Mouse (Mus musculus) kidney, embryonic 15.5 days (tissue): ENCODE results near the gene Ptprj. TPM values are rescaled to one million over a fixed set of nuclear protein-coding genes. Genes with fewer than 3 reads are reported as not detected.

Experiments
- ATAC-seq: fragments of 200-750 bp; cut with Nextera tagmentation; replicated peaks from 2 replicates; pipeline ENCODE4 v1.8.0; 2017; ENCODE audit warnings: moderate TSS enrichment; ENCODE audit not compliant: low FRiP score
- H3K27ac ChIP-seq: fragments of 300-500 bp; sonication (generic); 2 replicates; pipeline ENCODE4 v1.5.1; 2015; ENCODE audit warnings: mild to moderate bottlenecking, inconsistent platforms
- H3K27me3 ChIP-seq: fragments of 300-500 bp; sonication (generic); 2 replicates; pipeline ENCODE4 v1.6.1; 2015; ENCODE audit warnings: inconsistent platforms
- H3K36me3 ChIP-seq: fragments of 300-500 bp; sonication (generic); 2 replicates; pipeline ENCODE4 v1.6.1; 2015; ENCODE audit warnings: inconsistent platforms
- H3K4me1 ChIP-seq: fragments of 300-500 bp; sonication (generic); 2 replicates; pipeline ENCODE4 v1.6.1; 2015; ENCODE audit warnings: inconsistent platforms
- H3K4me2 ChIP-seq: fragments of 300-500 bp; sonication (generic); 2 replicates; pipeline ENCODE4 v1.6.1; 2015; ENCODE audit warnings: moderate library complexity, mild to moderate bottlenecking, inconsistent platforms
- H3K4me3 ChIP-seq: fragments of 300-500 bp; sonication (generic); replicated peaks from 2 replicates; pipeline ENCODE4 v1.5.1; 2015; ENCODE audit warnings: mild to moderate bottlenecking, inconsistent platforms
- H3K9ac ChIP-seq: fragments of 300-500 bp; sonication (generic); 2 replicates; pipeline ENCODE4 v1.6.1; 2015; ENCODE audit warnings: mild to moderate bottlenecking, inconsistent platforms
- H3K9me3 ChIP-seq: fragments of 300-500 bp; sonication (generic); replicated peaks from 2 replicates; pipeline ENCODE4 v1.6.1; 2016; ENCODE audit warnings: inconsistent platforms
- WGBS: fragments of 180-500 bp; shearing (Covaris S2); methylation state at CpG from one replicate; pipeline ENCODE4 v1.1.7; 2015; ENCODE audit warnings: mixed read lengths; 5-methylcytosine and 5-hydroxymethylcytosine counted together
- polyA plus RNA-seq: library from polyadenylated mRNA; unstranded; fragments of >200 nt; fragmentation: Nextera tagmentation; extraction: Ambion mirVana; gene quantifications from 2 replicates; pipeline ENCODE4 v1.2.1, GENCODE M21; 2015

Gene Ptprj
- polyA plus RNA-seq, 1 experiment from 2014 or later = 6.5 TPM

DNA sequence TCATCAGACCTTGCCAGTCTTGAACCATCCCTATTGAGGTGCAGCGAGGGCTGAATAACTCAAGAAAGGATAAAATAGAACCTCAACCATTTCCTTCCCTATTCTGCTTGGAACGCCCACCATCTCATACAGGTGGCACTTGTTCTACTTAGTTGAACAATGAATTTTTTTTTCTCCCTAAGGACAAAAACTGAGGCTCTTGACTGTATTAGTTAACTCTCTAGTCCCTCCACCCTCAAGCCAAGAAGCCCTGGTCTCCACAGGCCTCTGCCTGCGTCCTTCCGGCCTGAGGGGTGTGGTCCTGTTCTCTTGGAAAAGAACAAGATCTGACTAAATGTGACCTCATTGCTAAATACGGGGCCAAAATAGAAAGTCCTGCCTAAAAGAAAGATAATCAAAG is 48.4 kb downstream of the Ptprj start:
- no peaks in the 10 kb centered on the region for H3K27me3 ChIP-seq
- H3K36me3 ChIP-seq = no peaks in the 10 kb centered on the region
- 83% methylated on average over 5 of the region's 5 CpGs for WGBS
- no peaks in the 10 kb centered on the region for H3K9me3 ChIP-seq
- no peak overlapping the region for H3K27ac ChIP-seq
- no peak overlapping the region for H3K4me3 ChIP-seq
- no peak overlapping the region for H3K4me2 ChIP-seq
- H3K4me1 ChIP-seq = peaks cover 34% of the 10 kb centered on the region
- H3K9ac ChIP-seq = no peak overlapping the region
- no peak for ATAC-seq

DNA sequence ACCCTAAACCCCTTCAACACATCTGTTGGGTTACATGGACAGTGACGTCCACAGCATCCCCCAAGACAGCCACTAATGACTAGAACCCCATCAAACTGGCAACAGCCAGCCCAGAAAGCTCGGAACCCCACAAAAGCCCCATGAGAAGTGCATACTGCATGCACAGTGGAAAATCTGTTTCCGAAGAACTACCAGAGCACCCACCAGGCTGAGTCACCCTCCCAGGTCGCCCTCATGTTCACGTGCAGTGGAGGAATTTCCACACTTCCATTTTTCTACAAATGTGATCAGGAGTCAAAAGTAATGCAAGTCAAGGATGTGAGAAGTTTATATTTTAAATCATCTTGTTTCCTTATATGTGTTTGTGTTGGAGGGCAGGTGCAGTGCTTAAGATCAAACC is 52.3 kb downstream of the Ptprj start:
- Histone ChIP-seq H3K27ac (no peak overlapping the region), H3K4me3 (no peak overlapping the region), H3K27me3 (no peaks in the 10 kb centered on the region), H3K9me3 (no peaks in the 10 kb centered on the region), H3K4me1 (peaks cover 37% of the 10 kb centered on the region), H3K36me3 (no peaks in the 10 kb centered on the region), H3K4me2 (no peak overlapping the region), H3K9ac (no peak overlapping the region)
- WGBS = 92% methylated on average over 5 of the region's 5 CpGs
- ATAC-seq = no peak

DNA sequence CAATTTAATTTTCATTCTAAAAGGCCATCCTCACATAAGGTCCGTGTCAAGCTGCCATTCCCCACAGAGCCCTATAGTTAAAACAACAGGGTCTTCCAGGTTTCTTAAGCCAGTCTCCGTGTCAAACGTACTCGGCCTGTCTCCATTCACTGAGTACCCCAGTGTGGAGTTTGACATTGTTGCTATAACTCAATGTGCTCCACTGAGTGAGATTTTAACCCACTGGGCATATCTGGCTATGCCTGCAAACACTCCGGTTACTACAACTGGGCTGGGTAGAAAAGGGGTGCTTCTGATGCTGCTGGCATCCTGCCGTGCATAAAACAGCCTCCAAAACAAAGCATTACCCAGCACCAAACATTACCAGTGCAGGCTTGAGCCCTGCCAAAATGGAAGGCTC is 53.5 kb downstream of the Ptprj start:
- Histone ChIP-seq H3K27me3 (no peaks in the 10 kb centered on the region), H3K4me1 (peaks cover 37% of the 10 kb centered on the region), H3K4me2 (no peak overlapping the region), H3K9ac (no peak overlapping the region), H3K4me3 (no peak overlapping the region), H3K27ac (peak overlapping the region; percentile 76), H3K9me3 (no peaks in the 10 kb centered on the region), H3K36me3 (no peaks in the 10 kb centered on the region)
- ATAC-seq = no peak
- 52% methylated on average over 6 of the region's 6 CpGs for WGBS

DNA sequence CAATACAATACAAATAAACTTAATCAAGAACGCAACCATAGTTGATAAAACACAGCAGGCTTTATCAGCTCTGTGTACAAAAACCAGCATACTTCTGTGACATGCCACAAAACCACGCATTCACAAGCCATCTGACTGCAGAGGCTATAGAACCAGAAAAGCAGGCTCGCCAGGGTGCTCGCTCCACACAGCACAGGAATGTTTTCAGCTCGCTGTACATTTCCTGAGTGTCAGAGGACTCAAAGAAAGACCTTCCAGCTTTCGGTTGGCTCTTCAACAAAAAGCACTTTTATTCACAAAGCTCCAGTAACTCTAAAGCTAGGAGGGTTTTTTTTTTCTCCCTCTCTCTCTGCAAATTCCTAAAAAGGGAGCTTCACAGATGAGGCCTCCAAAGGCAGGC is 53.9 kb downstream of the Ptprj start:
- WGBS = 44% methylated on average over 6 of the region's 6 CpGs
- Histone ChIP-seq H3K4me3 (no peak overlapping the region), H3K27me3 (no peaks in the 10 kb centered on the region), H3K4me1 (peaks cover 36% of the 10 kb centered on the region), H3K27ac (peak overlapping the region; percentile 76), H3K9ac (no peak overlapping the region), H3K9me3 (no peaks in the 10 kb centered on the region), H3K4me2 (no peak overlapping the region), H3K36me3 (no peaks in the 10 kb centered on the region)
- no peak for ATAC-seq

DNA sequence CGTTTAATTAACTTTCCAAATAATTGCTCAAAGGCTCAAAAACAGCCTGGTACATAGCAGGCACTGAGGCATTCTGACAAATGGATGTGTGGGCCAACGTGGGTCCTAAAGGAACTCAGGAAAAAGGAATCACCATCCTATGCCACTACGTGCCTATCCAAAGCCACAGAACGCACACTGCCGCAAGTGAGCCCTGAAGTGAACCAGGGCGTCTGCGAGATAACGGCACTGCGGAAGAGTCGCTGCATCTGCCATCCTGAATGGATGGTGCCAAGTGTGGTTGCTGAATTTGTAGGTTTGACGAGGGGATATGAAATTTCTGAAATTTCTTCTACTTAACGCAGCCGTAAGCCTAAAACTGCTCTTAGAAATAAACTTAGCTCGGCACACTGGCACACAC is 54.6 kb downstream of the Ptprj start:
- no peak overlapping the region for H3K4me3 ChIP-seq
- no peak for ATAC-seq
- H3K27ac ChIP-seq = no peak overlapping the region
- no peak overlapping the region for H3K9ac ChIP-seq
- peaks cover 29% of the 10 kb centered on the region for H3K4me1 ChIP-seq
- 85% methylated on average over 14 of the region's 14 CpGs for WGBS
- no peaks in the 10 kb centered on the region for H3K9me3 ChIP-seq
- no peaks in the 10 kb centered on the region for H3K27me3 ChIP-seq
- no peaks in the 10 kb centered on the region for H3K36me3 ChIP-seq
- no peak overlapping the region for H3K4me2 ChIP-seq

DNA sequence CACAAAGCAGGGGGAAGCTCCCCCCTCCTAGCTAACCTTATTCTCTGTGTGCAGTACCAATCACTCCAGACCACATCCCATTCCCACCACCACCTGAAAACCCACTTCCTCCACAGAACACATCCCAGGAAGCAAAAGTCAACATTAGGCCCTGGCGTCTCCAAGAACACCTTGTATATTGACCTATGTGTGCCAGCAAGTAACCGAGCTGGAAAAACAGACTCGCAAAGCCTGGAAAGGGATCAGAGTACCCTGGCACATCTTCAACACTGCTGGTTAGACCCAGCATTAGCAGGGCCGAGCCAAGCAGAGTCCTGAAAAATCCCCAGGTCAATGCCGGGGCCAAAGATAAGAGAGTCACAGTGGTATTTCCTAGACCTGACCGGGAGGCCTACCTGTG is 58.0 kb downstream of the Ptprj start:
- Histone ChIP-seq H3K27ac (no peak overlapping the region), H3K27me3 (no peaks in the 10 kb centered on the region), H3K9me3 (no peaks in the 10 kb centered on the region), H3K36me3 (no peaks in the 10 kb centered on the region), H3K9ac (no peak overlapping the region), H3K4me1 (peaks cover 31% of the 10 kb centered on the region), H3K4me2 (no peak overlapping the region), H3K4me3 (no peak overlapping the region)
- ATAC-seq = no peak
- WGBS = 85% methylated on average over 6 of the region's 6 CpGs

DNA sequence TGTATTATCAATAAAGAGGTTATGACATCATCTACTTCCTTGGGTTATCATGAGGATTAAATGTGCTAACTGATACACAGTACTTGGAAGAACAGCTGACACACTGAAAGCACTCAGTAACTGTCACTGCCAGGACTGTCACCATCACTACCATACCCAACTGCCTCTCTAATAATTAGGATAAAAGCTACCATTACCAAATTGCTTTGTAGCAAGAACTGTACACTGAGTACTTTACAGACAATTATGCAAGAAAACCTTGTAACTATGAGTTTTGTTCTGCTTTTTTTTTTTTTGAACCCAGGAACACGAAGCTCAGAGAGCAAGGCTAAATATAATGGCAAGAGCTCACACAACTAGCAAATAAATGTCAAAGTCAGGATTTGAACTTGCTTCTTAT is 58.5 kb downstream of the Ptprj start:
- no peak overlapping the region for H3K4me2 ChIP-seq
- no peak overlapping the region for H3K4me3 ChIP-seq
- H3K9me3 ChIP-seq = no peaks in the 10 kb centered on the region
- no peak overlapping the region for H3K27ac ChIP-seq
- 74% methylated on average over 1 of the region's 1 CpGs for WGBS
- H3K27me3 ChIP-seq = no peaks in the 10 kb centered on the region
- no peak overlapping the region for H3K9ac ChIP-seq
- peaks cover 33% of the 10 kb centered on the region for H3K4me1 ChIP-seq
- no peak for ATAC-seq
- H3K36me3 ChIP-seq = no peaks in the 10 kb centered on the region

DNA sequence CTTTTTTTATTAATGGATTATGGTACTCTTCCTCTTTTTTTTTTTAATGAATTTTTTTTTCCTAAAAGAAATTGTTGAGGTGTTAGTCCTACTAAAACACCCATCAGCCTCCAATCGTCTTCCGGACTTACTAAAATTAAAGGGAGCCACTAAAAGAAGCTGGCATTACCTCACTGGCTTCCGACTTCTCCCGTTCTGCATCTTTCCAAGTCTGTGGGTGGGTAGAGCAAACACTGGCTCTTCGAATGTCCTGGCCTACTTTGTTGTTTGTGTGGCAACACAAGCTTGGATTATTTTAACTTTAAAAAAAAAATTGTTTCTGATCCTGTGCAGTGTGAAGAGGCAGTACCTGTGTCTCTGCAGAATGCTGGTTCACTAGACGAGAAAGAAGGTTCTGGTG is 62.2 kb downstream of the Ptprj start:
- Histone ChIP-seq H3K9me3 (no peaks in the 10 kb centered on the region), H3K4me2 (no peak overlapping the region), H3K27me3 (no peaks in the 10 kb centered on the region), H3K9ac (no peak overlapping the region), H3K27ac (no peak overlapping the region), H3K36me3 (no peaks in the 10 kb centered on the region), H3K4me3 (no peak overlapping the region), H3K4me1 (peaks cover 22% of the 10 kb centered on the region)
- 87% methylated on average over 6 of the region's 6 CpGs for WGBS
- no peak for ATAC-seq

DNA sequence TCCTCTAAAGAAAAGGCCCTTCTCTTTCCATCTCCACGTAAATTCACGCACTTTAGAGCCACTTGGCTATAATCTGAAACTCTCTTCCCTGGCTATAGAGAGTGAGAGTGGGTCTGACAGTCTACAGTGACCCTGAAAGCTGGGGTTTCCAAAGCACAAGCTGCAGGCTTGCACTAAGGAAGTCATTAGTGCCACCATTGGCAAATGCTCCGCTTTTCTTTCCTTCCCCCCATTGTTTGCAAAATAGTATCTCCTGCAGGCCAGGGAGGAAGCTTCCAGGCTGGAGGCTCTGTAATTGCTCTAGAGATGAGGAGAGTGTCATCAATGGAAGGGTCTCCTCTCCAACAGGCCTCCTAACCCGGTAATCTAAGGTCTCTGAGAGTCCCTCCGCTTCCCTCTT is 65.5 kb downstream of the Ptprj start:
- no peak overlapping the region for H3K4me3 ChIP-seq
- no peaks in the 10 kb centered on the region for H3K36me3 ChIP-seq
- H3K27me3 ChIP-seq = no peaks in the 10 kb centered on the region
- WGBS = 68% methylated on average over 5 of the region's 5 CpGs
- H3K4me2 ChIP-seq = no peak overlapping the region
- no peak for ATAC-seq
- no peaks in the 10 kb centered on the region for H3K9me3 ChIP-seq
- peaks cover 21% of the 10 kb centered on the region for H3K4me1 ChIP-seq
- H3K9ac ChIP-seq = no peak overlapping the region
- no peak overlapping the region for H3K27ac ChIP-seq

DNA sequence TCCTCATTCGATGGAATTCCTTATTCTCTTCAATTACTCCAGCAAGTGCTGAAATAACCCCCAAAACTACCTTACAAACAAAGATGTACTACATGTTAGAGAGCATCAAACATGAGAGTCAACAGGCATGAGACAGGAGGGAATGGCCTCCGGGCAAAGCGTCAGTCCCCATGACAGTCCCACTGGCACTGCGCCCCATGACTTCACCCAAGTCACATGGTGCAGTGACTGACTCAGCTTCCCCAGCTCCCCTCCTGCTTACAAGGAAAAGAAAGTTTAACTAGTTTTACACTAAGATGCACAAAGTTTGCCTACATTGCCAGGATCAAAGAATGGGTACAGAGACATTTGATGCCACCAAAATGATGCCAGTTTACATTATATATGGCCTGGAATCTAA is 71.2 kb downstream of the Ptprj start:
- Histone ChIP-seq H3K9ac (no peak overlapping the region), H3K36me3 (no peaks in the 10 kb centered on the region), H3K27me3 (no peaks in the 10 kb centered on the region), H3K9me3 (no peaks in the 10 kb centered on the region), H3K27ac (no peak overlapping the region), H3K4me1 (peaks cover 10% of the 10 kb centered on the region), H3K4me2 (no peak overlapping the region), H3K4me3 (no peak overlapping the region)
- no peak for ATAC-seq
- 93% methylated on average over 4 of the region's 4 CpGs for WGBS

DNA sequence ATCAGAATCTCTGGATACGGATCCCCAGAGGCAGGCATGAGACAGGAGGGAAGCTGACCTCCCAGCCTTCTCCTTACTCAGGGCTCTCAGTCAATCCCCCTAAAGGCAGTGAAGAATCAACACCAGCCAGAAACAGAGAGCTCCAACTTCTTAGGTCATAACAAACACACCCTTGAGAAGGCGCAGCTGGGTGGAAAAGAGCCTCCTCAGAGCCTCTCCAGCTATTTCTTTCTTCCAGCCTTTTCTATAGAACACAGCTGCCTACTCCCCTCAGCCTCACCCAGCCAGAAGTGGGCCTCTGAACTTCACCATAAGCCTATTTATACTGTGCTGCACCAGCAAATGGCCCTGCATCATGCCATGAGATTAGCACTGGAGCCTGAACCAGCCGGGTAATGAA is 74.3 kb downstream of the Ptprj start:
- no peak overlapping the region for H3K4me3 ChIP-seq
- H3K27me3 ChIP-seq = no peaks in the 10 kb centered on the region
- H3K4me2 ChIP-seq = no peak overlapping the region
- ATAC-seq = peak; percentile 44; the same call in 1 of the 2 replicates
- H3K9me3 ChIP-seq = no peaks in the 10 kb centered on the region
- H3K9ac ChIP-seq = no peak overlapping the region
- H3K36me3 ChIP-seq = no peaks in the 10 kb centered on the region
- WGBS = 59% methylated on average over 3 of the region's 3 CpGs
- H3K4me1 ChIP-seq = peaks cover 20% of the 10 kb centered on the region
- H3K27ac ChIP-seq = peak overlapping the region; percentile 48

DNA sequence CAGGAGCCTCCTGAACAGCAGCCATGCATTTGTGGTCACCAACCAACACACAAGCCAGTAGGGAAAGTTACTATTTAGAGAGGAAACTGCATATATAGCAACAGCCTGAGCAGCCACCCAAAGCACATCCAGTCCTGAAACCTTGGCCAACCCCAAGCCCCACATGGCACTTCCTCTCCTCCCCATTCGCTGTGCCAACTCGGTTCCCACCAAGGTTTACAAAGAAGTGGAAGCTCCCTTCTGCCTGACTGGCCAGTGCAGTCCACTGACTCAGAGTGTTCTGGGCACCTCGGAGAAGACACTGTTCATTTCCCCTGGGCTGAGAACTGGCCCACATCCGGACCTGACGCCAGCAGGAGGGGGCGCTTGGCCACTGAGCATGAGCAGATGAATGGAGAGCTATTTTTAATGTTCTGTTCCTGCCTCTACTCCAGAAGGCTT is 75.7 kb downstream of the Ptprj start:
- peaks cover 20% of the 10 kb centered on the region for H3K4me1 ChIP-seq
- WGBS = 67% methylated on average over 6 of the region's 6 CpGs
- H3K4me3 ChIP-seq = no peak overlapping the region
- no peak overlapping the region for H3K9ac ChIP-seq
- H3K9me3 ChIP-seq = no peaks in the 10 kb centered on the region
- ATAC-seq = no peak
- no peak overlapping the region for H3K4me2 ChIP-seq
- no peak overlapping the region for H3K27ac ChIP-seq
- no peaks in the 10 kb centered on the region for H3K27me3 ChIP-seq
- H3K36me3 ChIP-seq = no peaks in the 10 kb centered on the region

DNA sequence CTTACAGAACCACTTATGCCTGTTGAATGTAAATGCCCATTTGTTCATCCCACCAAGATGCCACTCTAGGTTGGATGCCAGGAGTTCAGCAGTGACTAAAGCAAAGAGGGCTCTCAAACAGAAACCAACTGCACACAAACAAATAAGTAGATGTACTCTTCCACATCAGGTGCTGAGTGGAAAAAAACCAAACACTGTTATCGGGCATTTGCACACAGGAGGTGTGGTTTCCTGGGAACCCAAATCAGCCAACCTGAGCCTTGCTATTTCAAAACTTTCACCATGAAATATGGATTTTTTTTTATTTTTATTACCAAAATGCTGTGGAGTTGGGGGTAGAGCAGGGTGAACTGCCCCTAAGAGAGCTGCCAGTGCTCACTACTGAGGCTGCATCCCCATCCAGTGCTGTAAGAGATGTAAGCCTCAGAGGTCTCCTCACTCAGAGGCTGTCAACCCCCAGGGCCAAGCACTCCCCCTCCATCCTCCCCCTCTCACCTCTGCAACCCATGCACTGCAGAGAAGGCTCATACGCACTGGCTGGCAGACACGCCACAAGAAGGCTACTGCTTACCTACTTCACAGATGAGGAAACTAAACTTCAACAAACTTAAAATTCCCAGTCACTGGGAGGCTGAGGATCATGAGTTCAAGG is 77.1 kb downstream of the Ptprj start:
- no peak for ATAC-seq
- H3K9ac ChIP-seq = no peak overlapping the region
- no peak overlapping the region for H3K4me3 ChIP-seq
- no peaks in the 10 kb centered on the region for H3K36me3 ChIP-seq
- no peaks in the 10 kb centered on the region for H3K27me3 ChIP-seq
- 82% methylated on average over 3 of the region's 3 CpGs for WGBS
- peaks cover 20% of the 10 kb centered on the region for H3K4me1 ChIP-seq
- H3K27ac ChIP-seq = no peak overlapping the region
- no peaks in the 10 kb centered on the region for H3K9me3 ChIP-seq
- H3K4me2 ChIP-seq = no peak overlapping the region
